Mouse (Mus musculus): ENCODE data around the gene Papss1. TPM values are rescaled to one million over a fixed set of nuclear protein-coding genes. Genes with fewer than 3 reads are reported as not detected.

The Papss1 gene
- polyA plus RNA-seq, 1 experiment, result 78.0 TPM

- H3K27ac ChIP-seq (ENCODE audit: insufficient read depth, low read length), result no peak overlapping the region
Observed at GRCm38 (mm10) chr3:131628265-131628664, 63.7 kb downstream of the Papss1 start.

GRCm38 (mm10) chr3:131628931-131629330 lies 64.4 kb downstream of the Papss1 start:
- no peak overlapping the region for H3K4me3 ChIP-seq (replicated peaks; ENCODE audit: insufficient read depth, low read depth, low read length)
- no peak for DNase-seq
- TF ChIP-seq POLR2A (IDR thresholded peaks at IDR 0.05; ENCODE audit: borderline replicate concordance, insufficient read depth, low read length), result no peak
- TF ChIP-seq CTCF (IDR thresholded peaks at IDR 0.05; ENCODE audit: borderline replicate concordance, insufficient read depth, low read depth, low read length), result no peak
- no peak overlapping the region for H3K27ac ChIP-seq (ENCODE audit: insufficient read depth, low read length)
- H3K4me1 ChIP-seq (ENCODE audit: control insufficient read depth, insufficient read depth, low read length), result peaks cover 17% of the 10 kb centered on the region
- WGBS, result 91% methylated on average over 3 of the region's 3 CpGs
- H3K27me3 ChIP-seq (ENCODE audit: control insufficient read depth, insufficient read depth, low read length), result no peaks in the 10 kb centered on the region

More at GRCm38 (mm10) chr3:131628265-131628664, 63.7 kb downstream of the Papss1 start:
- WGBS, result 84% methylated on average over 5 of the region's 5 CpGs
- H3K4me1 ChIP-seq (ENCODE audit: control insufficient read depth, insufficient read depth, low read length), result peaks cover 17% of the 10 kb centered on the region
- TF ChIP-seq CTCF (IDR thresholded peaks at IDR 0.05; ENCODE audit: borderline replicate concordance, insufficient read depth, low read depth, low read length) (no peak), POLR2A (IDR thresholded peaks at IDR 0.05; ENCODE audit: borderline replicate concordance, insufficient read depth, low read length) (no peak)
- no peaks in the 10 kb centered on the region for H3K27me3 ChIP-seq (ENCODE audit: control insufficient read depth, insufficient read depth, low read length)
- no peak for DNase-seq
- no peak overlapping the region for H3K4me3 ChIP-seq (replicated peaks; ENCODE audit: insufficient read depth, low read depth, low read length)

DNA sequence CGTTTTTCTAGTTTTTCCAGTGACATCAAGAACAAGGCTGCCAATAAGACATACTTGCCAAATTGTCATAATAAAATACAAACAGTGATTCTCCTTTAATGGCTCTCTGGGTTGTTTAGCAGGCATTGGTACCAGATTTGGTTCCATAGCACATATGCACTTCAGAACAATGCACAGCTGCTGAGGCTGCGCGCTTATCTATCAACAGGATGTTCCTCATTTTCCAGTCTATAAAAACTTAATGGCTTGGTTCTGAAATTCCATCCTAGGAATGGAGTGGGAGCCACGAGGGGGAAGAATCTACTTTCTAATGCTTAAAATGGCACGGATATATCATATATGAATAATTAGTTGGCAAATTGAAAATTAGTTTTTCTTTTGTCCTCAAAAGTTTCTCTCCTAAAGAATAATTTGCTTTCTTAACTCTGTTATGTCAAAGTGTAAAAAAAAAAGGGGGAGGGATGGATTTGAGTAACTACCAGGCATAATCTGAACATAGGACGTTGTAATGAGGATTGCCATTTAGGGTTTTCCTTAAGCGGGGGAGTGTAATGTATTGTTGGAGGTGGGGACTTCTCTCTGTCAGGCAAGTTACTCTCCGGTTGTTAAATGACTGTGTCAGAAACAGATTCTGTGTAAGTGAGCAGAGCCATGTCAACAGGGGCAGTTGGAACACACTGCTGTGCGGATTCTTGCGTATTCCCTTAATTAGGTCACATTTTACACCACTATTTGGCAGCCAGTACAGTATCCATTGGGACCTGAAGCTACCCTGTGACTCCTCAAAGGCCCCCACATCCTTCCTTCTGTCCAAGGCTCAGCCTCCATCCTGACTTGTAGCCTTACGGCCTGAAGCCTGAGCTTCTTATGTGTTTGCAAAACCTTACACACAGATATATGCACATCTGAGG lies 66.1 kb downstream of the Papss1 start:
- H3K27ac ChIP-seq (ENCODE audit: insufficient read depth, low read length), result peak overlapping the region; percentile 81
- 44% methylated on average over 11 of the region's 11 CpGs for WGBS
- TF ChIP-seq CTCF (IDR thresholded peaks at IDR 0.05; ENCODE audit: borderline replicate concordance, insufficient read depth, low read depth, low read length) (no peak), POLR2A (IDR thresholded peaks at IDR 0.05; ENCODE audit: borderline replicate concordance, insufficient read depth, low read length) (no peak)

DNA sequence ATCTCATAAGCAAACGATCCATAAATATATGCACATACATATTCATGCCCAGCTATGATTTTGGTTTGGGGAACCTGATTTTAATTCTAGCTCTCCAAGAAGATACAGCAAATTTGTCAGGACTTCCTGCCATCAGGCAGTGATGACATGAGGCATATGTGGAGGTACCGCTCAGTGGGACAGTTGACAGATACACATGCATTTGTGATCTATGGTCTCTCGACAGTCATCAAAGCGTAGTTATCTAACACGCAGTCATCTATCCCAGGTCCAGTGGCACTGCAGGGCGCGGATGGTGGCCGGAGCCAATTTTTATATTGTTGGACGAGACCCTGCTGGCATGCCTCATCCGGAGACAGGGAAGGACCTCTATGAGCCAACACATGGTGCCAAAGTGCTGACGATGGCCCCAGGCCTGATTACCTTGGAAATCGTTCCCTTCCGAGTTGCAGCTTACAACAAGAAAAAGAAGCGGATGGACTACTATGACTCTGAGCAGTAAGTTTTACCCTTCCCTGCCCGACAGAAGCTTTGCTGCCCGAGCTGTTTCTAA lies 66.8 kb downstream of the Papss1 start:
- no peaks in the 10 kb centered on the region for H3K27me3 ChIP-seq (ENCODE audit: control insufficient read depth, insufficient read depth, low read length)
- TF ChIP-seq CTCF (IDR thresholded peaks at IDR 0.05; ENCODE audit: borderline replicate concordance, insufficient read depth, low read depth, low read length), result no peak
- TF ChIP-seq POLR2A (IDR thresholded peaks at IDR 0.05; ENCODE audit: borderline replicate concordance, insufficient read depth, low read length), result no peak
- peak overlapping the region; percentile 81 for H3K27ac ChIP-seq (ENCODE audit: insufficient read depth, low read length)
- H3K4me1 ChIP-seq (ENCODE audit: control insufficient read depth, insufficient read depth, low read length), result peaks cover 20% of the 10 kb centered on the region
- 8% methylated on average over 16 of the region's 16 CpGs for WGBS
- no peak overlapping the region for H3K4me3 ChIP-seq (replicated peaks; ENCODE audit: insufficient read depth, low read depth, low read length)
- DNase-seq, result peak; percentile 86 to 94

More for the DNA sequence above, 66.1 kb downstream of the Papss1 start:
- DNase-seq, result peak; percentile 32 to 71
- H3K27me3 ChIP-seq (ENCODE audit: control insufficient read depth, insufficient read depth, low read length), result no peaks in the 10 kb centered on the region
- H3K4me1 ChIP-seq (ENCODE audit: control insufficient read depth, insufficient read depth, low read length), result peaks cover 17% of the 10 kb centered on the region
- H3K4me3 ChIP-seq (replicated peaks; ENCODE audit: insufficient read depth, low read depth, low read length), result no peak overlapping the region

GRCm38 (mm10) chr3:131634091-131634490 lies 69.5 kb downstream of the Papss1 start:
- no peak for TF ChIP-seq CTCF (IDR thresholded peaks at IDR 0.05; ENCODE audit: borderline replicate concordance, insufficient read depth, low read depth, low read length)
- no peak for TF ChIP-seq POLR2A (IDR thresholded peaks at IDR 0.05; ENCODE audit: borderline replicate concordance, insufficient read depth, low read length)
- H3K4me3 ChIP-seq (replicated peaks; ENCODE audit: insufficient read depth, low read depth, low read length), result no peak overlapping the region
- no peak overlapping the region for H3K27ac ChIP-seq (ENCODE audit: insufficient read depth, low read length)
- 82% methylated on average over 2 of the region's 2 CpGs for WGBS
- H3K27me3 ChIP-seq (ENCODE audit: control insufficient read depth, insufficient read depth, low read length), result no peaks in the 10 kb centered on the region
- peaks cover 34% of the 10 kb centered on the region for H3K4me1 ChIP-seq (ENCODE audit: control insufficient read depth, insufficient read depth, low read length)
- no peak for DNase-seq

- Histone ChIP-seq H3K4me3 (replicated peaks; ENCODE audit: insufficient read depth, low read depth, low read length) (no peak overlapping the region), H3K27ac (ENCODE audit: insufficient read depth, low read length) (no peak overlapping the region), H3K4me1 (ENCODE audit: control insufficient read depth, insufficient read depth, low read length) (peaks cover 24% of the 10 kb centered on the region), H3K27me3 (ENCODE audit: control insufficient read depth, insufficient read depth, low read length) (no peaks in the 10 kb centered on the region)
- 32% methylated on average over 5 of the region's 5 CpGs for WGBS
- DNase-seq, result peak in 1 of 2 experiments; percentile 27
- TF ChIP-seq CTCF (IDR thresholded peaks at IDR 0.05; ENCODE audit: borderline replicate concordance, insufficient read depth, low read depth, low read length) (no peak), POLR2A (IDR thresholded peaks at IDR 0.05; ENCODE audit: borderline replicate concordance, insufficient read depth, low read length) (no peak)
Observed at GRCm38 (mm10) chr3:131636126-131636525, 71.6 kb downstream of the Papss1 start.

- Histone ChIP-seq H3K4me3 (replicated peaks; ENCODE audit: insufficient read depth, low read depth, low read length) (no peak overlapping the region), H3K27me3 (ENCODE audit: control insufficient read depth, insufficient read depth, low read length) (no peaks in the 10 kb centered on the region), H3K27ac (ENCODE audit: insufficient read depth, low read length) (no peak overlapping the region), H3K4me1 (ENCODE audit: control insufficient read depth, insufficient read depth, low read length) (peaks cover 17% of the 10 kb centered on the region)
- 94% methylated on average over 3 of the region's 3 CpGs for WGBS
- no peak for DNase-seq
- TF ChIP-seq POLR2A (IDR thresholded peaks at IDR 0.05; ENCODE audit: borderline replicate concordance, insufficient read depth, low read length) (no peak), CTCF (IDR thresholded peaks at IDR 0.05; ENCODE audit: borderline replicate concordance, insufficient read depth, low read depth, low read length) (no peak)
Observed at GRCm38 (mm10) chr3:131637008-131637407, 72.4 kb downstream of the Papss1 start.

Measured in cerebellum, adult 2 months (tissue).